Mouse (Mus musculus) layer of hippocampus, postnatal 36 days (tissue): ENCODE measurements around the gene Camsap2. TPM values are rescaled to one million over a fixed set of nuclear protein-coding genes. Genes with fewer than 3 reads are reported as not detected.
A peak's percentile ranks its signal among the peaks of the same experiment; 100 is the strongest.

Source experiments
- DNase-seq, 2 experiments: peaks; one replicate each; pipeline ENCODE4 v3.0.0; 2022
- total RNA-seq, 2 experiments: library from RNA; stranded (reverse); gene quantifications; 2 replicates each; pipeline ENCODE4 v1.2.3; 2021

Gene Camsap2
- total RNA-seq, 2 experiments from 2014 or later = 136 to 142 TPM

- no peak for DNase-seq
Observed at GRCm38 (mm10) chr1:136344281-136344680, 1.6 kb downstream of the Camsap2 start.

- DNase-seq = no peak
Observed at GRCm38 (mm10) chr1:136343727-136344126, 2.2 kb downstream of the Camsap2 start.

- no peak for DNase-seq
Observed at GRCm38 (mm10) chr1:136340541-136340940, 5.4 kb downstream of the Camsap2 start.

GRCm38 (mm10) chr1:136334743-136335142 lies 11.2 kb downstream of the Camsap2 start:
- no peak for DNase-seq

- no peak for DNase-seq
Observed at GRCm38 (mm10) chr1:136333512-136333911, 12.4 kb downstream of the Camsap2 start.

- DNase-seq = no peak
Observed at GRCm38 (mm10) chr1:136333071-136333470, 12.8 kb downstream of the Camsap2 start.

GRCm38 (mm10) chr1:136331836-136332235 lies 14.1 kb downstream of the Camsap2 start:
- DNase-seq = no peak

- DNase-seq = no peak
Observed at GRCm38 (mm10) chr1:136329426-136329825, 16.5 kb downstream of the Camsap2 start.

- DNase-seq = no peak
Observed at GRCm38 (mm10) chr1:136328640-136329039, 17.3 kb downstream of the Camsap2 start.

GRCm38 (mm10) chr1:136327638-136328037 lies 18.3 kb downstream of the Camsap2 start:
- no peak for DNase-seq

GRCm38 (mm10) chr1:136325933-136326332 lies 20.0 kb downstream of the Camsap2 start:
- DNase-seq = no peak

GRCm38 (mm10) chr1:136322331-136322730 lies 23.6 kb downstream of the Camsap2 start:
- no peak for DNase-seq

GRCm38 (mm10) chr1:136316317-136316716 lies 29.6 kb downstream of the Camsap2 start:
- no peak for DNase-seq

GRCm38 (mm10) chr1:136309193-136309592 lies 36.7 kb downstream of the Camsap2 start:
- DNase-seq = no peak

GRCm38 (mm10) chr1:136306424-136306823 lies 39.5 kb downstream of the Camsap2 start:
- DNase-seq = no peak

- no peak for DNase-seq
Observed at GRCm38 (mm10) chr1:136293961-136294360, 51.9 kb downstream of the Camsap2 start.

- no peak for DNase-seq
Observed at GRCm38 (mm10) chr1:136289803-136290202, 56.1 kb downstream of the Camsap2 start.

GRCm38 (mm10) chr1:136277366-136277765 lies 68.5 kb downstream of the Camsap2 start:
- DNase-seq = no peak

- no peak for DNase-seq
Observed at GRCm38 (mm10) chr1:136268224-136268623, 77.7 kb downstream of the Camsap2 start.

GRCm38 (mm10) chr1:136266127-136266526 lies 79.8 kb downstream of the Camsap2 start:
- DNase-seq = no peak

GRCm38 (mm10) chr1:136263355-136263754 lies 82.5 kb downstream of the Camsap2 start:
- DNase-seq = no peak

GRCm38 (mm10) chr1:136260635-136261238 lies 85.2 kb downstream of the Camsap2 start, which contains the start of gene Gpr25:
TSS of gene Gpr25 (minus strand) at chr1:136260873.
- DNase-seq = peak in 1 of 2 experiments; percentile 28

- peak; percentile 62 for DNase-seq
Observed at GRCm38 (mm10) chr1:136259893-136260634, 85.8 kb downstream of the Camsap2 start.

GRCm38 (mm10) chr1:136259543-136259892 lies 86.4 kb downstream of the Camsap2 start:
- peak in 1 of 2 experiments; percentile 23 for DNase-seq
